Mouse (Mus musculus) liver, postnatal 0 days (tissue): ENCODE measurements around the gene Aqp9.
A peak's percentile ranks its signal among the peaks of the same experiment; 100 is the strongest.

Source experiments
- CTCF ChIP-seq: sonication (generic); IDR thresholded peaks from 2 replicates; pipeline ENCODE4 v1.5.1; 2016; ENCODE audit warnings: antibody characterized with exemption, low read depth
- EP300 ChIP-seq: IDR thresholded peaks from 2 replicates; pipeline ENCODE4 v1.6.1; 2016; ENCODE audit warnings: antibody characterized with exemption, low read depth, mild to moderate bottlenecking

DNA sequence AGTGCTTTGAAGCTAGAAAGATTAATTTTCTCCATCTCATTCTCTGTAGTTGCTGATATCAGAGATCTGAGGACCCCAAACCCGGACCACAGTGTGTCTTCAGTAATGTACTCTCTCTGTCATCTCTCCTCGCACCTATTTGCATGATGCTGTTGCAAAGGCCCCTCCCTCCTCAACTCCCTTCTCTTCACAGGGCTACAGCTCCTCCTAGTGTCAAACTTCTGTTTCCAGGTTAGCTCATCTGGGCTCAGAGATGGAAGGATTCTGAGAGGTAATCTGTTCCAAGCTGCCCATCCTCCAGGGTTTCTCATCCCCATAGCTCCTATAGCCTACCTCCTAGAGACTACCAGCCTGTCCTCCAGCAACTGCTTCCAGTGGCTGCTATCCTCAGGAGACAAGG, 42.3 kb downstream of the Aqp9 start:
- TF ChIP-seq CTCF, result peak; percentile 63
- no peak for TF ChIP-seq EP300
